Mouse (Mus musculus) T-helper 1 cell (primary cell): Measurements from ENCODE around the gene BC016579.

Experiments
- in situ Hi-C: fragments of 300-600 bp; cut with MboI, MseI; formaldehyde crosslinking; loops from one replicate; pipeline ENCODE4 v1.15.1; 2025; ENCODE audit warnings: high pct_unique_total_duplicates

BC016579 gene

GRCm38 (mm10) chr16:45643944-45644343 lies 9.9 kb downstream of the BC016579 start:
- in situ Hi-C loops = no loop called here

GRCm38 (mm10) chr16:45641301-45641700 lies 12.6 kb downstream of the BC016579 start:
- in situ Hi-C loops = no loop called here

- in situ Hi-C loops = no loop called here
Measured at GRCm38 (mm10) chr16:45640070-45640762, 13.7 kb downstream of the BC016579 start.

- in situ Hi-C loops = no loop called here
Measured at GRCm38 (mm10) chr16:45635826-45636225, 18.0 kb downstream of the BC016579 start.

- in situ Hi-C loops = loop anchor here (5.0 kb wide), 2 partner anchors 35 to 45 kb away; no protein-coding TSS in a partner anchor
Measured at GRCm38 (mm10) chr16:45632420-45632819, 21.4 kb downstream of the BC016579 start.

GRCm38 (mm10) chr16:45630347-45630960 lies 23.4 kb downstream of the BC016579 start:
- in situ Hi-C loops = loop anchor here (5.0 kb wide), 2 partner anchors 33 to 47 kb away; no protein-coding TSS in a partner anchor

GRCm38 (mm10) chr16:45629497-45630105 lies 24.3 kb downstream of the BC016579 start:
- in situ Hi-C loops = loop anchor here (5.0 kb wide), 2 partner anchors 32 to 48 kb away; no protein-coding TSS in a partner anchor

- in situ Hi-C loops = no loop called here
Measured at GRCm38 (mm10) chr16:45625342-45625741, 28.5 kb downstream of the BC016579 start.

- in situ Hi-C loops = loop anchor here (5.0 kb wide), 1 partner anchor 427 kb away; no protein-coding TSS in a partner anchor
Measured at GRCm38 (mm10) chr16:45624791-45625190, 29.1 kb downstream of the BC016579 start.

- in situ Hi-C loops = loop anchor here (5.0 kb wide), 1 partner anchor 426 kb away; no protein-coding TSS in a partner anchor
Measured at GRCm38 (mm10) chr16:45623230-45623629, 30.6 kb downstream of the BC016579 start.

- in situ Hi-C loops = loop anchor here (5.0 kb wide), 1 partner anchor 423 kb away; no protein-coding TSS in a partner anchor
Measured at GRCm38 (mm10) chr16:45619751-45620375, 34.0 kb downstream of the BC016579 start.

- in situ Hi-C loops = no loop called here
Measured at GRCm38 (mm10) chr16:45615944-45616343, 37.9 kb downstream of the BC016579 start.

- in situ Hi-C loops = no loop called here
Measured at GRCm38 (mm10) chr16:45613247-45613646, 40.6 kb downstream of the BC016579 start.

GRCm38 (mm10) chr16:45610267-45610666 lies 43.6 kb downstream of the BC016579 start, which contains the start of gene Gcsam:
Gene Gcsam, plus strand, starts transcription at chr16:45610380.
- in situ Hi-C loops = no loop called here

GRCm38 (mm10) chr16:45609300-45609699 lies 44.6 kb downstream of the BC016579 start:
- in situ Hi-C loops = no loop called here

GRCm38 (mm10) chr16:45608481-45608954 lies 45.4 kb downstream of the BC016579 start:
- in situ Hi-C loops = no loop called here

GRCm38 (mm10) chr16:45595494-45595893 lies 58.4 kb downstream of the BC016579 start:
- in situ Hi-C loops = loop anchor here (5.0 kb wide), 1 partner anchor 37 kb away; no protein-coding TSS in a partner anchor

GRCm38 (mm10) chr16:45593656-45594055 lies 60.2 kb downstream of the BC016579 start:
- in situ Hi-C loops = no loop called here

- in situ Hi-C loops = loop anchor here (5.0 kb wide), 1 partner anchor 95 kb away; no protein-coding TSS in a partner anchor
Measured at GRCm38 (mm10) chr16:45582512-45582911, 71.4 kb downstream of the BC016579 start.

GRCm38 (mm10) chr16:45579883-45580282 lies 74.0 kb downstream of the BC016579 start:
- in situ Hi-C loops = loop anchor here (5.0 kb wide), 1 partner anchor 97 kb away; no protein-coding TSS in a partner anchor
